Mouse (Mus musculus) cerebellum, adult 9-11 months (tissue): Measurements from ENCODE around the gene Nup205.
"Not testable (repeated sequence)": the region's sequence is repeated elsewhere in the genome, so short reads cannot be mapped to it uniquely, and the experiment has no call there.

Experiments
- DNase-seq: peaks from one replicate; pipeline ENCODE4 v3.0.0; 2022

Nup205 gene

GRCm38 (mm10) chr6:35176979-35177649, at the start of gene Nup205:
Gene Nup205 (plus strand): TSS chr6:35177421.
- DNase-seq, result peak; percentile 84

- peak; percentile 65 for DNase-seq
These were observed 44.4 kb upstream of the Nup205 start for GRCm38 (mm10) chr6:35132806-35133205.

- no peak for DNase-seq
These were observed 44.0 kb upstream of the Nup205 start for GRCm38 (mm10) chr6:35133246-35133578.

GRCm38 (mm10) chr6:35133579-35134488, 43.4 kb upstream of the Nup205 start, which contains the start of gene Cnot4:
Gene Cnot4 (minus strand): TSS chr6:35133724.
- peak; percentile 99 for DNase-seq

GRCm38 (mm10) chr6:35134844-35135243, 42.4 kb upstream of the Nup205 start:
- no peak for DNase-seq

GRCm38 (mm10) chr6:35140351-35140750, 36.9 kb upstream of the Nup205 start:
- DNase-seq, result no peak

- no peak for DNase-seq
These were observed 31.7 kb upstream of the Nup205 start for GRCm38 (mm10) chr6:35145569-35145968.

- no peak for DNase-seq
These were observed 29.3 kb upstream of the Nup205 start for GRCm38 (mm10) chr6:35147726-35148422.

- no peak for DNase-seq
These were observed 22.7 kb upstream of the Nup205 start for GRCm38 (mm10) chr6:35154540-35154939.

- no peak for DNase-seq
These were observed 8.0 kb upstream of the Nup205 start for GRCm38 (mm10) chr6:35169250-35169649.

GRCm38 (mm10) chr6:35172028-35172427, 5.2 kb upstream of the Nup205 start:
- not testable (repeated sequence) for DNase-seq

- no peak for DNase-seq
These were observed 4.0 kb upstream of the Nup205 start for GRCm38 (mm10) chr6:35173181-35173580.

- peak; percentile 62 for DNase-seq
These were observed 540 bp downstream of the Nup205 start for GRCm38 (mm10) chr6:35177650-35178272.

GRCm38 (mm10) chr6:35179299-35179698, 2.1 kb downstream of the Nup205 start:
- DNase-seq, result not testable (repeated sequence)

GRCm38 (mm10) chr6:35184781-35185180, 7.6 kb downstream of the Nup205 start:
- DNase-seq, result no peak

- no peak for DNase-seq
These were observed 14.0 kb downstream of the Nup205 start for GRCm38 (mm10) chr6:35191198-35191597.

- no peak for DNase-seq
These were observed 48.5 kb downstream of the Nup205 start for GRCm38 (mm10) chr6:35225696-35226095.

GRCm38 (mm10) chr6:35229415-35229814, 52.2 kb downstream of the Nup205 start:
- DNase-seq, result no peak

- no peak for DNase-seq
These were observed 59.0 kb downstream of the Nup205 start for GRCm38 (mm10) chr6:35236108-35236785.

- no peak for DNase-seq
These were observed 66.0 kb downstream of the Nup205 start for GRCm38 (mm10) chr6:35243252-35243651.

GRCm38 (mm10) chr6:35243989-35244388, 66.8 kb downstream of the Nup205 start:
- no peak for DNase-seq

GRCm38 (mm10) chr6:35245086-35245485, 67.9 kb downstream of the Nup205 start:
- DNase-seq, result no peak
